Mouse (Mus musculus) intestine, postnatal 0 days (tissue): Measurements from ENCODE around the gene Ctnna2. TPM values are rescaled to one million over a fixed set of nuclear protein-coding genes. Genes with fewer than 3 reads are reported as not detected.
A peak's percentile ranks its signal among the peaks of the same experiment; 100 is the strongest.

Experiments
- ATAC-seq: fragments of 200-750 bp; cut with Nextera tagmentation; 2 replicates; pipeline ENCODE4 v1.8.0; 2017; ENCODE audit warnings: mild to moderate bottlenecking, moderate TSS enrichment, moderate library complexity
- H3K27ac ChIP-seq: fragments of 300-500 bp; sonication (generic); 2 replicates; pipeline ENCODE4 v1.5.1; 2014; ENCODE audit warnings: mild to moderate bottlenecking, low read depth, low read length, moderate library complexity
- H3K27me3 ChIP-seq: fragments of 300-500 bp; sonication (generic); replicated peaks from 2 replicates; pipeline ENCODE4 v1.6.1; 2014; ENCODE audit warnings: low read length, mixed read lengths; ENCODE audit not compliant: control insufficient read depth, insufficient read depth
- H3K36me3 ChIP-seq: fragments of 300-500 bp; sonication (generic); 2 replicates; pipeline ENCODE4 v1.6.1; 2014; ENCODE audit warnings: mild to moderate bottlenecking, moderate library complexity; ENCODE audit not compliant: control insufficient read depth, insufficient read depth
- H3K4me1 ChIP-seq: fragments of 300-500 bp; sonication (generic); replicated peaks from 2 replicates; pipeline ENCODE4 v1.6.1; 2014; ENCODE audit warnings: antibody characterized with exemption, low read length, mixed read lengths; ENCODE audit not compliant: control insufficient read depth, insufficient read depth
- H3K4me2 ChIP-seq: fragments of 300-500 bp; sonication (generic); replicated peaks from 2 replicates; pipeline ENCODE4 v1.6.1; 2014; ENCODE audit warnings: low read depth, mild to moderate bottlenecking, moderate library complexity
- H3K4me3 ChIP-seq: fragments of 300-500 bp; sonication (generic); 2 replicates; pipeline ENCODE4 v1.5.1; 2014; ENCODE audit warnings: low read depth, low read length
- H3K9ac ChIP-seq: fragments of 300-500 bp; sonication (generic); 2 replicates; pipeline ENCODE4 v1.6.1; 2014; ENCODE audit warnings: mild to moderate bottlenecking, low read depth, low read length
- H3K9me3 ChIP-seq: fragments of 300-500 bp; sonication (generic); 2 replicates; pipeline ENCODE4 v1.6.1; 2016; ENCODE audit warnings: mixed run types; ENCODE audit not compliant: control insufficient read depth
- CTCF ChIP-seq: sonication (generic); IDR thresholded peaks from 2 replicates; pipeline ENCODE4 v1.5.1; 2016; ENCODE audit warnings: low read depth, mild to moderate bottlenecking, control low read depth, antibody characterized with exemption, moderate library complexity
- WGBS: fragments of 180-500 bp; shearing (Covaris S2); extraction: QIAGEN DNeasy Blood & Tissue Kit; methylation state at CpG from one replicate; pipeline ENCODE4 v1.1.7; 2014; 5-methylcytosine and 5-hydroxymethylcytosine counted together
- polyA plus RNA-seq: library from polyadenylated mRNA; unstranded; fragments of >200 nt; fragmentation: Nextera tagmentation; extraction: Ambion mirVana; gene quantifications from 2 replicates; pipeline ENCODE4 v1.2.1, GENCODE M21; 2015

Gene Ctnna2
- 2.1 and 2.3 TPM in 2 replicates for polyA plus RNA-seq

- Histone ChIP-seq H3K4me3 (peak within 1 kb of the TSS; percentile 38), H3K4me2 (peak within 1 kb of the TSS; percentile 76), H3K36me3 (no peaks in the 10 kb centered on the region), H3K27me3 (no peaks in the 10 kb centered on the region; the same call in 1 of the 2 replicates), H3K27ac (no peak within 1 kb of the TSS), H3K4me1 (no peaks in the 10 kb centered on the region), H3K9ac (no peak within 1 kb of the TSS), H3K9me3 (no peaks in the 10 kb centered on the region)
- 1% methylated on average over 49 of the region's 58 CpGs for WGBS
- TF ChIP-seq CTCF: peak; percentile 57
- peak; percentile 79 for ATAC-seq
Measured at GRCm38 (mm10) chr6:77979241-77979961, at the start of gene Ctnna2. TSS of gene Ctnna2 (minus strand) at chr6:77979699.

- H3K27me3 ChIP-seq: no peaks in the 10 kb centered on the region; the same call in 1 of the 2 replicates
- H3K4me1 ChIP-seq: no peaks in the 10 kb centered on the region
- H3K9me3 ChIP-seq: no peaks in the 10 kb centered on the region
- no peak overlapping the region for H3K4me3 ChIP-seq
- whole genome bisulfite sequencing: 18% methylated on average over 15 of the region's 15 CpGs
- H3K4me2 ChIP-seq: peak overlapping the region; percentile 76
- H3K36me3 ChIP-seq: no peaks in the 10 kb centered on the region
- ATAC-seq: no peak
- no peak for TF ChIP-seq CTCF
- no peak overlapping the region for H3K27ac ChIP-seq
- H3K9ac ChIP-seq: no peak overlapping the region
Measured at GRCm38 (mm10) chr6:77980137-77981052, 896 bp upstream of the Ctnna2 start.

GRCm38 (mm10) chr6:77978476-77979240, 841 bp downstream of the Ctnna2 start:
- H3K9me3 ChIP-seq: no peaks in the 10 kb centered on the region
- no peak for TF ChIP-seq CTCF
- no peak for ATAC-seq
- H3K27ac ChIP-seq: no peak overlapping the region
- H3K4me2 ChIP-seq: peak overlapping the region; percentile 76
- peak overlapping the region; percentile 38; the same call in 1 of the 2 replicates for H3K4me3 ChIP-seq
- WGBS: 20% methylated on average over 10 of the region's 10 CpGs
- no peaks in the 10 kb centered on the region for H3K36me3 ChIP-seq
- no peak overlapping the region for H3K9ac ChIP-seq
- no peaks in the 10 kb centered on the region; the same call in 1 of the 2 replicates for H3K27me3 ChIP-seq
- H3K4me1 ChIP-seq: no peaks in the 10 kb centered on the region

- no peak for TF ChIP-seq CTCF
- no peaks in the 10 kb centered on the region for H3K36me3 ChIP-seq
- no peak overlapping the region for H3K9ac ChIP-seq
- WGBS: 73% methylated on average over 10 of the region's 10 CpGs
- no peaks in the 10 kb centered on the region for H3K4me1 ChIP-seq
- H3K27ac ChIP-seq: no peak overlapping the region
- H3K4me2 ChIP-seq: no peak overlapping the region
- H3K9me3 ChIP-seq: no peaks in the 10 kb centered on the region
- no peaks in the 10 kb centered on the region for H3K27me3 ChIP-seq
- ATAC-seq: no peak
- H3K4me3 ChIP-seq: no peak overlapping the region
Measured at GRCm38 (mm10) chr6:77970545-77971242, 8.8 kb downstream of the Ctnna2 start.

GRCm38 (mm10) chr6:77969774-77970173, 9.7 kb downstream of the Ctnna2 start:
- no peak for TF ChIP-seq CTCF
- Histone ChIP-seq H3K36me3 (no peaks in the 10 kb centered on the region), H3K4me1 (no peaks in the 10 kb centered on the region), H3K27me3 (no peaks in the 10 kb centered on the region), H3K27ac (no peak overlapping the region), H3K9me3 (no peaks in the 10 kb centered on the region), H3K4me3 (no peak overlapping the region), H3K4me2 (no peak overlapping the region), H3K9ac (no peak overlapping the region)
- ATAC-seq: no peak
- 32% methylated on average over 4 of the region's 4 CpGs for WGBS
